Mouse (Mus musculus) MEL (cell line): ENCODE measurements around the gene Pdzd8. TPM values are rescaled to one million over a fixed set of nuclear protein-coding genes. Genes with fewer than 3 reads are reported as not detected.

Source experiments
- DNase-seq: peaks from one replicate; pipeline ENCODE4 v3.0.0; 2011; ENCODE audit warnings: low read depth, low spot score
- H3K27ac ChIP-seq: 2 replicates; pipeline ENCODE4 v1.5.1; 2012; ENCODE audit warnings: low read depth, mild to moderate bottlenecking, control low read depth, low read length, moderate library complexity; ENCODE audit not compliant: control insufficient read depth
- H3K27me3 ChIP-seq, 2 experiments: fragments of 150-350 bp in 1 of 2; sonication (generic) in 1 of 2; 2 replicates each; pipeline ENCODE4 v1.6.1; 2012; ENCODE audit warnings: low read length in 2 of 2, mild to moderate bottlenecking in 2 of 2, improper control_type of control experiment in 1 of 2, moderate library complexity in 1 of 2; ENCODE audit not compliant: insufficient read depth in 2 of 2, control insufficient read depth in 1 of 2
- H3K36me3 ChIP-seq, 2 experiments: 2 replicates each; pipeline ENCODE4 v1.6.1; 2012 to 2014; ENCODE audit warnings: low read length in 2 of 2, improper control_type of control experiment in 1 of 2, inconsistent platforms in 1 of 2, mild to moderate bottlenecking in 1 of 2; ENCODE audit not compliant: insufficient read depth in 2 of 2, control insufficient read depth in 1 of 2
- H3K4me1 ChIP-seq, 2 experiments: fragments of 150-350 bp in 1 of 2; sonication (generic) in 1 of 2; 2 replicates each; pipeline ENCODE4 v1.6.1; 2012; ENCODE audit warnings: low read length in 2 of 2, improper control_type of control experiment in 1 of 2, mild to moderate bottlenecking in 1 of 2; ENCODE audit not compliant: insufficient read depth in 2 of 2, control insufficient read depth in 1 of 2
- H3K4me3 ChIP-seq, 2 experiments: fragments of 150-350 bp in 1 of 2; sonication (generic) in 1 of 2; 2 replicates each; pipeline ENCODE4 v1.5.1; 2012; ENCODE audit warnings: low read depth in 2 of 2, low read length in 2 of 2, mild to moderate bottlenecking in 2 of 2, moderate library complexity in 2 of 2, control low read depth in 1 of 2, improper control_type of control experiment in 1 of 2; ENCODE audit not compliant: control insufficient read depth in 1 of 2, insufficient read depth in 1 of 2
- H3K79me2 ChIP-seq: 2 replicates; pipeline ENCODE4 v1.6.1; 2012; ENCODE audit warnings: mild to moderate bottlenecking, low read length, moderate library complexity; ENCODE audit not compliant: control insufficient read depth, poor library complexity, insufficient read depth
- H3K9ac ChIP-seq: 2 replicates; pipeline ENCODE4 v1.6.1; 2012; ENCODE audit warnings: low read depth, mild to moderate bottlenecking, control low read depth, low read length, moderate library complexity; ENCODE audit not compliant: control insufficient read depth, poor library complexity, severe bottlenecking
- H3K9me3 ChIP-seq: fragments of 150-350 bp; sonication (generic); replicated peaks from 2 replicates; pipeline ENCODE4 v1.6.1; 2012; ENCODE audit warnings: mild to moderate bottlenecking, low read length, improper control_type of control experiment, moderate library complexity; ENCODE audit not compliant: insufficient read depth
- BHLHE40 ChIP-seq: IDR thresholded peaks from 2 replicates; pipeline ENCODE4 v1.6.1; 2012; ENCODE audit warnings: low read depth, mild to moderate bottlenecking, inconsistent platforms, low read length, improper control_type of control experiment, borderline replicate concordance
- CHD1 ChIP-seq: IDR thresholded peaks from 2 replicates; pipeline ENCODE4 v1.6.1; 2012; ENCODE audit warnings: low read depth, mild to moderate bottlenecking, inconsistent platforms, low read length, improper control_type of control experiment
- CHD2 ChIP-seq: IDR thresholded peaks from 2 replicates; pipeline ENCODE4 v1.6.1; 2011; ENCODE audit warnings: low read length, improper control_type of control experiment
- CTCF ChIP-seq, 3 experiments: IDR thresholded peaks in 2 of 3; conservative IDR thresholded peaks in 1 of 3; 2 replicates each; pipeline ENCODE4 v1.5.1; 2011 to 2012; ENCODE audit warnings: low read length in 3 of 3, low read depth in 2 of 3, mild to moderate bottlenecking in 2 of 3, improper control_type of control experiment in 1 of 3, inconsistent platforms in 1 of 3, mixed read lengths in 1 of 3, moderate library complexity in 1 of 3; ENCODE audit not compliant: control insufficient read depth in 1 of 3, insufficient read depth in 1 of 3, poor library complexity in 1 of 3, severe bottlenecking in 1 of 3
- E2F4 ChIP-seq: IDR thresholded peaks from 2 replicates; pipeline ENCODE4 v1.6.1; 2011; ENCODE audit warnings: low read depth, low read length, improper control_type of control experiment, borderline replicate concordance
- ELF1 ChIP-seq: IDR thresholded peaks from 2 replicates; pipeline ENCODE4 v1.6.1; 2014; ENCODE audit warnings: low read depth, mild to moderate bottlenecking, inconsistent platforms, low read length, improper control_type of control experiment, moderate library complexity
- EP300 ChIP-seq, 2 experiments: IDR thresholded peaks; 2 replicates each; pipeline ENCODE4 v1.6.1; 2011; ENCODE audit warnings: improper control_type of control experiment in 2 of 2, low read length in 2 of 2, low read depth in 1 of 2, mild to moderate bottlenecking in 1 of 2
- ETS1 ChIP-seq: IDR thresholded peaks from 2 replicates; pipeline ENCODE4 v1.6.1; 2012; ENCODE audit warnings: low read depth, mild to moderate bottlenecking, inconsistent platforms, low read length, improper control_type of control experiment, moderate library complexity
- GABPA ChIP-seq: IDR thresholded peaks from 2 replicates; pipeline ENCODE4 v1.6.1; 2012; ENCODE audit warnings: low read depth, mild to moderate bottlenecking, inconsistent platforms, low read length, improper control_type of control experiment, moderate library complexity
- GATA1 ChIP-seq: IDR thresholded peaks from 2 replicates; pipeline ENCODE4 v1.6.1; 2011; ENCODE audit warnings: low read depth, low read length, improper control_type of control experiment
- HCFC1 ChIP-seq: IDR thresholded peaks from 2 replicates; pipeline ENCODE4 v1.6.1; 2012; ENCODE audit warnings: low read depth, mild to moderate bottlenecking, inconsistent platforms, low read length, improper control_type of control experiment, moderate library complexity
- JUND ChIP-seq: IDR thresholded peaks from 2 replicates; pipeline ENCODE4 v1.6.1; 2011; ENCODE audit warnings: low read depth, mild to moderate bottlenecking, improper control_type of control experiment, low read length
- KAT2A ChIP-seq: conservative IDR thresholded peaks from 2 replicates; pipeline ENCODE4 v1.6.1; 2012; ENCODE audit warnings: low read depth, low read length, improper control_type of control experiment, inconsistent platforms
- MAFK ChIP-seq: IDR thresholded peaks from 2 replicates; pipeline ENCODE4 v1.6.1; 2011; ENCODE audit warnings: low read depth, mild to moderate bottlenecking, low read length, improper control_type of control experiment, borderline replicate concordance
- MAX ChIP-seq: IDR thresholded peaks from 2 replicates; pipeline ENCODE4 v1.6.1; 2011; ENCODE audit warnings: low read length, improper control_type of control experiment
- MAZ ChIP-seq: IDR thresholded peaks from 2 replicates; pipeline ENCODE4 v1.6.1; 2012; ENCODE audit warnings: low read depth, mild to moderate bottlenecking, inconsistent platforms, low read length, improper control_type of control experiment
- MEF2A ChIP-seq: IDR thresholded peaks from 2 replicates; pipeline ENCODE4 v1.6.1; 2014; ENCODE audit warnings: low read depth, mild to moderate bottlenecking, inconsistent platforms, low read length, improper control_type of control experiment; ENCODE audit not compliant: poor library complexity, insufficient replicate concordance, severe bottlenecking; ENCODE audit errors: extremely low read depth
- MXI1 ChIP-seq: IDR thresholded peaks from 2 replicates; pipeline ENCODE4 v1.6.1; 2011; ENCODE audit warnings: mild to moderate bottlenecking, low read depth, low read length, improper control_type of control experiment
- MYB ChIP-seq: IDR thresholded peaks from 2 replicates; pipeline ENCODE4 v1.6.1; 2011; ENCODE audit warnings: mild to moderate bottlenecking, low read depth, low read length, improper control_type of control experiment
- MYC ChIP-seq: IDR thresholded peaks from 2 replicates; pipeline ENCODE4 v1.6.1; 2011; ENCODE audit warnings: low read depth, mild to moderate bottlenecking, low read length, improper control_type of control experiment, moderate library complexity
- NELFE ChIP-seq: IDR thresholded peaks from 2 replicates; pipeline ENCODE4 v1.6.1; 2011; ENCODE audit warnings: low read depth, low read length, improper control_type of control experiment
- POLR2A ChIP-seq, 2 experiments: IDR thresholded peaks; 2 replicates each; pipeline ENCODE4 v1.6.1; 2011 to 2012; ENCODE audit warnings: low read length in 2 of 2, mild to moderate bottlenecking in 2 of 2, control low read depth in 1 of 2, improper control_type of control experiment in 1 of 2, low read depth in 1 of 2, moderate library complexity in 1 of 2; ENCODE audit not compliant: control insufficient read depth in 1 of 2, insufficient read depth in 1 of 2, poor library complexity in 1 of 2
- POLR2AphosphoS2 ChIP-seq: IDR thresholded peaks from 2 replicates; pipeline ENCODE4 v1.6.1; 2011; ENCODE audit warnings: low read length, improper control_type of control experiment
- RAD21 ChIP-seq: IDR thresholded peaks from 2 replicates; pipeline ENCODE4 v1.6.1; 2011; ENCODE audit warnings: mild to moderate bottlenecking, low read depth, low read length, improper control_type of control experiment
- SIN3A ChIP-seq: IDR thresholded peaks from 2 replicates; pipeline ENCODE4 v1.6.1; 2012; ENCODE audit warnings: low read length, improper control_type of control experiment, inconsistent platforms
- SMC3 ChIP-seq: IDR thresholded peaks from 2 replicates; pipeline ENCODE4 v1.6.1; 2011; ENCODE audit warnings: low read depth, low read length, improper control_type of control experiment
- TAL1 ChIP-seq: IDR thresholded peaks from 2 replicates; pipeline ENCODE4 v1.6.1; 2012; ENCODE audit warnings: mild to moderate bottlenecking, inconsistent platforms, low read length, moderate library complexity, mixed read lengths
- TBP ChIP-seq: IDR thresholded peaks from 2 replicates; pipeline ENCODE4 v1.8.0; 2011; ENCODE audit warnings: low read depth, low read length, improper control_type of control experiment
- TCF12 ChIP-seq: IDR thresholded peaks from 2 replicates; pipeline ENCODE4 v1.6.1; 2014; ENCODE audit warnings: low read depth, mild to moderate bottlenecking, inconsistent platforms, low read length, improper control_type of control experiment, moderate library complexity
- UBTF ChIP-seq: IDR thresholded peaks from 2 replicates; pipeline ENCODE4 v1.6.1; 2012; ENCODE audit warnings: low read depth, mild to moderate bottlenecking, inconsistent platforms, low read length, improper control_type of control experiment, moderate library complexity, borderline replicate concordance; ENCODE audit not compliant: insufficient read depth
- USF1 ChIP-seq: IDR thresholded peaks from 2 replicates; pipeline ENCODE4 v1.6.1; 2014; ENCODE audit warnings: low read depth, mild to moderate bottlenecking, inconsistent platforms, low read length, improper control_type of control experiment, moderate library complexity
- USF2 ChIP-seq, 2 experiments: IDR thresholded peaks; 2 replicates each; pipeline ENCODE4 v1.6.1; 2011 to 2012; ENCODE audit warnings: improper control_type of control experiment in 2 of 2, low read length in 2 of 2, borderline replicate concordance in 1 of 2, inconsistent platforms in 1 of 2, low read depth in 1 of 2, mild to moderate bottlenecking in 1 of 2; ENCODE audit not compliant: insufficient read depth in 1 of 2
- ZC3H11A ChIP-seq: IDR thresholded peaks from 2 replicates; pipeline ENCODE4 v1.6.1; 2012; ENCODE audit warnings: low read depth, mild to moderate bottlenecking, inconsistent platforms, low read length, improper control_type of control experiment
- ZMIZ1 ChIP-seq: IDR thresholded peaks from 2 replicates; pipeline ENCODE4 v1.6.1; 2012; ENCODE audit warnings: low read depth, mild to moderate bottlenecking, inconsistent platforms, low read length, improper control_type of control experiment, moderate library complexity
- ZNF384 ChIP-seq: IDR thresholded peaks from 2 replicates; pipeline ENCODE4 v1.6.1; 2012; ENCODE audit warnings: low read depth, mild to moderate bottlenecking, inconsistent platforms, low read length, improper control_type of control experiment
- polyA plus RNA-seq, 2 experiments: library from polyadenylated mRNA; stranded (reverse) in 1 of 2; unstranded in 1 of 2; fragments of >175 nt in 1 of 2; fragments of >200 nt in 1 of 2; gene quantifications; 2 replicates each; pipeline versions ENCODE4 v1.2.1 to v1.2.4; 2012; ENCODE audit warnings: low replicate concordance in 2 of 2, low read depth in 1 of 2; ENCODE audit not compliant: insufficient read length in 2 of 2, insufficient read depth in 1 of 2, missing spikeins in 1 of 2
- total RNA-seq: library from RNA; depleted of rRNA; stranded (reverse); fragments of 300-350 nt; gene quantifications from 2 replicates; pipeline ENCODE4 v1.2.3, GENCODE M21; 2012

Pdzd8 gene
- total and polyA plus RNA-seq, 3 experiments: 46.4 to 137 (median 49.8) TPM

DNA sequence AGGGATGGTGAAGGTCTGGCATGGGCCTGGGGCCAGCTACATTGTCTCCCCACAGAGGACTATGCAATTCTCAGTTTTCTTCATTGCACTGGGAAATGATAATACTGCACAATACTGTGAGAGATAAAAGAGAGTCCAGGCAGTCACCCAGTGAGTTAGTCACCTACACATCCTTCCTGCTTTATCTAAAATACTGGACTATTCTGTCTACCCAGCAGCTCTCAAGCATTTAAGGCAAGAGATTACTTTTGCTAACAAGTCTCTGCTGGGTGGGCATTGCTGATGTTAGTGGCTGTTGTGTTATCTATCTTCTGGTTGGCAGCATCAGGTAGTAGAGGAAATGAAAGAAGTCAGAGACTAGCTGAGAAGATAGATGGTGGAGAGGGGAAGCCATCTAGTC lies 56.5 kb downstream of the Pdzd8 start:
- Histone ChIP-seq H3K4me3 (no peak overlapping the region), H3K9me3 (no peaks in the 10 kb centered on the region), H3K9ac (no peak overlapping the region), H3K27ac (peak overlapping the region; percentile 27; the same call in 1 of the 2 replicates), H3K27me3 (no peaks in the 10 kb centered on the region), H3K79me2 (no peaks in the 10 kb centered on the region), H3K36me3 (peaks cover 0 to 41% of the 10 kb centered on the region in 2 experiments; a peak in 3 of 4 replicates), H3K4me1 (peaks cover 10 to 17% of the 10 kb centered on the region in 2 experiments)
- TF ChIP-seq TAL1 (peak; percentile 6; the same call in 1 of the 2 replicates), MYB (peak; percentile 19; the same call in 1 of the 2 replicates), ETS1 (peak; percentile 49; the same call in 1 of the 2 replicates), E2F4 (no peak), MYC (no peak), SMC3 (no peak), ZNF384 (no peak), CHD1 (no peak), CHD2 (no peak), JUND (no peak), USF2 (IDR thresholded peaks at IDR 0.05; ENCODE audit: borderline replicate concordance in 1 of 2, insufficient read depth in 1 of 2, low read depth in 1 of 2, low read length in 2 of 2) (no peak), HCFC1 (no peak), POLR2A (IDR thresholded peaks at IDR 0.05; ENCODE audit: control insufficient read depth in 1 of 2, insufficient read depth in 1 of 2, low read depth in 1 of 2, low read length in 2 of 2, poor library complexity in 1 of 2) (no peak), GATA1 (peak; percentile 74), GABPA (no peak), TCF12 (peak; percentile 27; the same call in 1 of the 2 replicates), MXI1 (no peak), SIN3A (no peak), ZC3H11A (no peak), USF1 (no peak), RAD21 (no peak), CTCF (IDR thresholded peaks at IDR 0.05 in 2 of 3, conservative IDR thresholded peaks at IDR 0.05 in 1 of 3; ENCODE audit: control insufficient read depth in 1 of 3, insufficient read depth in 1 of 3, low read depth in 2 of 3, low read length in 3 of 3, poor library complexity in 1 of 3, severe bottlenecking in 1 of 3) (no peak), MEF2A (no peak), NELFE (no peak), TBP (peak; percentile 59; the same call in 1 of the 2 replicates), MAZ (no peak), KAT2A (no peak), UBTF (no peak), BHLHE40 (no peak), ELF1 (no peak), MAFK (no peak), ZMIZ1 (no peak), MAX (no peak), POLR2AphosphoS2 (no peak; the same call in 1 of the 2 replicates), EP300 (IDR thresholded peaks at IDR 0.05; ENCODE audit: low read depth in 1 of 2, low read length in 2 of 2) (peak; percentile 70 to 80)
- DNase-seq: peak; percentile 75
